Mouse (Mus musculus) urinary bladder, adult 2 months (tissue): ENCODE measurements around the gene Narfl. TPM values are rescaled to one million over a fixed set of nuclear protein-coding genes. Genes with fewer than 3 reads are reported as not detected.

ENCODE experiments used
- DNase-seq: peaks from one replicate; pipeline ENCODE4 v3.0.0; 2022; ENCODE audit warnings: low spot score
- polyA plus RNA-seq: library from polyadenylated mRNA; depleted of rRNA; stranded (reverse); fragments of >200 nt; gene quantifications from 2 replicates; pipeline ENCODE4 v1.2.3, GENCODE M21; 2012

The Narfl gene
- polyA plus RNA-seq, 1 experiment = 26.1 TPM

DNA sequence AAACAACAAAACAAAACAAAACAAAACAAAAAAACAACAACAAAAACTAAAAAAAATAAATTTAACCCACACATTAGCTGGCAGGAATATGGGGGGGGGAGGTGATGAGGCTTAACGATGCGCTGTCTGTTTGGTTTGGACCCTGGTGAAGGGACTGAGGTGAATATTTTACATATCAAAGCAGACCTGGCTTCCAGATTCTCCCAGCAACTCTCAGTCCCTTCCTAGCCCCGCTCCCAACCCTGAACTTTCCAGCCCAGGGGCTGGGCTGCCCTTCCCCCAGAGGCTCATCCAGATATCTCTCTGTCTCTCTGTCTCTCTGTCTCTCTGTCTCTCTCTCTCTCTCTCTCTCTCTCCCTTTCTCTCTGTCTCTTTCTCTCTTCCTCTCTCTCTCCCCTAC, 11.0 kb upstream of the Narfl start:
- no peak for DNase-seq

DNA sequence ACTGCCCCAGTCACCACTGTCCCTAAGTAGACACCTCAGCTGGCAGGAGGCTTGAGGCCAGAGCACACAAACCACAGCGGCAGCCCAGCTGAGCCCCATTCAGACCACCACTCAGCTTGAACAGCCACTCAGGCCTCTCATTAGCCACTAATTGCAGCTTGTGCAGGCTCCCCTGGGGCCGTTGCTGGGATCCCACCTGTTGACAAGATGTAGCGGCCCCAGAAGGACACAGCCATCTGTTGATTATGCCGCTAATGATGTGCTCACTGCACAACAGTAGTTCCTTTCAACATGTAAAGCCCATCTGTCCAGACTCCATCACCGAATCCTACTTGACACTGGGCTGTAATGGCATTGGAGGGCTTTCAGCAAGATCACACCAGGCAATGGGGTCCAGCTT, 7.7 kb upstream of the Narfl start:
- DNase-seq = no peak

- no peak for DNase-seq
Observed at GRCm38 (mm10) chr17:25769331-25769730, 4.2 kb upstream of the Narfl start.

GRCm38 (mm10) chr17:25775318-25776062, 1.9 kb downstream of the Narfl start:
- DNase-seq = no peak

GRCm38 (mm10) chr17:25777948-25778347, 4.4 kb downstream of the Narfl start:
- DNase-seq = no peak

DNA sequence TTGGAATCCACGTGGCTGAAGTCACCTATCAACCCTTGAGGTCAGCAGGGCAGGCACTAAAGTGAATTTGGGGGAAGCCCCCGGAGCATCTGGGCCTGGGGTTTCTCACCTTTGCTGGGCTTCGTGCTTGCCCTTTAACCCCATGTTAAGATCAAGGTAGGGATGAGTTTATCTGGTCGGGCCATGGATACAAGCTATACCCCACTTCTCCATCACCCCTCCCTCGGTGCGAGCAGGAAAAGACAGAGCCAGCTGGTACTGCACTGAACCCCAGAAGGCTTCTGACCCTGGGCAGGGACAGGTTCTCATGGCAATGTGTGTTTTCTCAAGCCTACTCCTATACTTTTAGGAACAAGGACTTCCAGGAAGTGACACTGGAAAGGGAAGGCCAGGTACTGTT, 7.8 kb downstream of the Narfl start:
- DNase-seq = no peak

- no peak for DNase-seq
Observed at GRCm38 (mm10) chr17:25783086-25783485, 9.5 kb downstream of the Narfl start.

GRCm38 (mm10) chr17:25783861-25784574, 10.4 kb downstream of the Narfl start:
- DNase-seq = no peak

DNA sequence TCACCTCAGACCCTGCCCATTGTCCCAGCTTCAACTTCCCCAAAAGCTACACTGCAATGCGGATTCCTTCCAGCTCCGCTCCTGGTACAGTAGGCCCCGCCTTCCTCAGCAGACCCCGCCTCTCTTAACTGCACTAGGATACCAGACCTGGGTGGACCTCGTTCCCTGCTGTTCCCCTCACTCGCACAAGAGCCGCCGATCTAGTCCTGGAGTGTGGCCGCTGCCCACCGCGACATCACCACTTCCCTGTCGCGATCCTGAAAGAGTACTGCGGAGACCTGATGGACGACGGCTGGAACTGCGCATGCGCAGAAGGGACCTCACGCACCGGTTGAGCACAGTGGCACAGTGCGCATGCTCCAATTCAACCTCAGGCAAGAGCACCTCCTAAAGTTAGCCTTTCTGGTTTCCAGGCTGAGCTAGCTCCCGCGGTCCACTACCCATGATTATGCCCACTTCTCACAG, 11.7 kb downstream of the Narfl start, which contains the start of gene Haghl:
Haghl (minus strand) TSS at position 393 of the 465 bp plus-strand sequence.
- peak; percentile 93 for DNase-seq

GRCm38 (mm10) chr17:25786280-25786679, 12.7 kb downstream of the Narfl start, which contains the start of gene Ccdc78:
Gene Ccdc78, plus strand, starts transcription at chr17:25786580.
- DNase-seq = no peak

- DNase-seq = no peak
Observed at GRCm38 (mm10) chr17:25786781-25787504, 13.4 kb downstream of the Narfl start.

DNA sequence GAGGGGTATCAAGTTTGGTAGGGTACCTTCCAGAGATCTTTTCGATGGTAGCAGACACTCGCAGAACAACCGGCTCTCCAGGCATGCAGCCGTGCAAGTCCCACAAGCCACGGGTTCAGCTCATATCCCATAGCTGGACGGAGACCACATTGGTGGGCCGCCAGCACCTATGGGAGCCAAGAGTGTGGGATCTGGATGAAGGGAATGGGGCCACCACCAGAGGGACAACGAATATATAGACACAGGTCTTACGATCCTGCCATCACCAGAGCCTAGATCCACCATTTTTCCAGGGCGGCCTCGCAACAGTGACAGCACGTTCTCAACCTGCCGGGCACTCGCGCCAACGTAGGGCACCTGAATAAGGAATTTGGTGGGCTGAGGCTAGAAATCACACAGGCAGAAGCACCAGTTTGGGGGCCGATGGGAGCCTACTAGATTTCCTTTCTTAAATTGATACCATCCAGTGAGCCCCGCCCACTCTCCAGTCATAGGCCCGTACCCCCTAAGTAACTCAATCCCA, 17.8 kb downstream of the Narfl start:
- DNase-seq = no peak

DNA sequence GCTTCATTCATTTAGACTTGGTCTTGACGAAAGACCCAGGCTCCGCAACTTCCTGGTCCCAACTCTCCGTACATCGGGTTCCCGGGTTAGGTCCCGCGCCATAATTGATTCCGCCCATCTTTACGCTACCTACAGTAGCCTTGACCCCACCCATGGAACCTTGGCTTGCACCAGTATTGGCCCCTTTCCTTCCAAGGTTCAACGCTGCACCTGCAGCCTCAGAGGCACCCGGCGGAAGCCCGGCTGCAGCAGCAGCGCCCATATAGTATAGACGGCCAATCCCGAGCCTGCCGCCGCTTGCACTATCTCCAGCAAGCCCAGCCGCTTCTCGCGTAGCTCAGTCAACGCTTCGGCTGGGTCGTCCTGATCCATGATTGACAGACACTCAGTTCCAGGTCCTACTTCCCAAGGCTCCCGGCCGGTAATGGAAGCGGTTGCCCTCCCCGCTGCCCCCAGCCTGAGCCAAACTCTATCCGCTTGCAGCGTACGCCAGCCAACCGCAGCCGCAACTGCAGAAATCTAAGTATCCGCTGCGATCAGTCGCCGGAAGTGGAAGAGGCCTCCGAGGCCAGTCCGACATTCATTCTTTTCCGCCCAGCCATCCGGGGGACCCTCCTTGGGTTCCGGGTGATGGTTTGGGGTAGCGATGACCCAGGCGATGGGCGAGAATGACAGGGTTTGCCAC, 18.4 kb downstream of the Narfl start:
- DNase-seq = peak; percentile 68

GRCm38 (mm10) chr17:25792615-25793014, 19.0 kb downstream of the Narfl start, which contains the start of gene Fam173a:
Gene Fam173a, minus strand, starts transcription at chr17:25792901.
- DNase-seq = no peak

GRCm38 (mm10) chr17:25794197-25794596, 20.6 kb downstream of the Narfl start:
- no peak for DNase-seq

- DNase-seq = no peak
Observed at GRCm38 (mm10) chr17:25794998-25795397, 21.4 kb downstream of the Narfl start.

DNA sequence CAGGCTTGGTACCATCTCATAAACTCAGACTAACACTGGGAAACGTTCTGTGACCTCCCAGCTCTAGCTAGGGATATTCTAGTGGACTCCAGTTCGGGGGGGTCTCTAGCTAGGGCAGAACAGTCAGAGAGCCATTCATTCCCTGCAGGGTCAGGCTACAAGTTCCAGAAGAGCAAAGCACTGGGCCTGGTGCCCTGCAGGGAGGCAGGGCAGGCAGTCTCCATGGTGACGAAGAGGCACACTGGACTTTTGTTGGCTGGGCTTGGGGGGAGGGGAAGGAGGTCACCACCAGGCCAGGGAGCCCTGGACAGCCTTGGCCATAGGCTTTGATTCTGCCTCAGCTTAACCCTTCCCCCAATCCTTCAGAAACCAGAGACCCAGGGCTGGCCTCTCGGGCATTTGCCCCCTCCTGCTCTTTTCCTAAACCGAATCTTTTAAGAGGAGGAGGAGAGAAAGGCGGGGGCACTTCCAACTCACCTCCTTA, 22.1 kb downstream of the Narfl start, which contains the start of gene AC134908.4:
AC134908.4 (minus strand) TSS at position 51 of the 484 bp plus-strand sequence.
- no peak for DNase-seq

- no peak for DNase-seq
Observed at GRCm38 (mm10) chr17:25796211-25796771, 22.7 kb downstream of the Narfl start.

- DNase-seq = peak; percentile 67
Observed at GRCm38 (mm10) chr17:25796951-25797369, 23.4 kb downstream of the Narfl start, which contains the start of gene Metrn. Gene Metrn, minus strand, starts transcription at chr17:25797136.

DNA sequence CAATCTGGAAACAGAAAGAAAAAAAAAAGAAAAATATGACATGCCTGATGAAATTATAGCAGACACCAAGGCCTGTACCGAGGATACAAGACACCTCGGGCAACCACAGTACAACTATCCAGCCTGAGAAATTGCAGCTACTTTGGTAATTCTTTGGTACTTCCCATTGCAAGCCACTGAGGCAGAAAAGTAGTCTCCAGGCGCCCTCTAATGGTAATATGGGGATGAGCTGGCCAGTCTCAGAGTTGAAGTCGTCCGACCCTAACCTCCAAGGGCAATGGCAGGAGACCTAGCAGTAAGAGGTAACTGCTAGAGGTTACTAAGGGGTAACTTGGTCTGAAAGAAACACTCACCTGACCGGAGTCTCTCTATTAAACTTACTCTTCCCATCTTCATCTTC, 27.5 kb downstream of the Narfl start:
- no peak for DNase-seq
